Mouse (Mus musculus): ENCODE measurements around the gene Batf.

GRCm38 (mm10) chr12:85714126-85714525, 27.7 kb downstream of the Batf start:
- TF ChIP-seq POLR2A (IDR thresholded peaks at IDR 0.05; ENCODE audit: control insufficient read depth, low read depth, low read length) (no peak), CTCF (IDR thresholded peaks at IDR 0.05; ENCODE audit: control insufficient read depth, insufficient read depth, insufficient replicate concordance, low read depth, low read length) (no peak)
